Mouse (Mus musculus): Measurements from ENCODE around the gene Camk1g.

The Camk1g gene

GRCm38 (mm10) chr1:193370096-193370495, at the start of gene Camk1g:
TSS of gene Camk1g (minus strand) at chr1:193370298.
- DNase-seq (ENCODE audit: extremely low spot score), result peak; percentile 77

DNA sequence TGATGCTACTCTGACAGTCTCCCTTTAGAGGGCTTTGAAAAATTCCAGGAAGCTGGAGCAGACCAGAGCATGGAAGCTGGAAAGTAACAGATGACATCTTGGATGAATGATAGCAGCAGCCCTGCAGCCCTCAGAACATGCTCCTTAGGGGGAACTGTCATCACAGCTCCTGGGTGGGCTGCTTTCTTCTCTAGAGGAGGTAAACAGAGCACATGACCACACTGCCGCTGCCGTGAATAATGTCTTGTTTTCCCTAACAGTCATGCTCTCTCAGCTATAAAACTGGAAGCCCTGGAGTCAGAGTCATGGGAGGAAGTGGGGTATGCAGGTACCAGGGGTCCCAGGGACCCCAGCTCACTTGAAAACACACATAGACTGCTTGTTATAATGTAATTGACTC, 49.1 kb upstream of the Camk1g start:
- DNase-seq (ENCODE audit: extremely low spot score), result peak; percentile 26

- DNase-seq (ENCODE audit: extremely low spot score), result no peak
Observed at GRCm38 (mm10) chr1:193418656-193419055, 48.6 kb upstream of the Camk1g start.

DNA sequence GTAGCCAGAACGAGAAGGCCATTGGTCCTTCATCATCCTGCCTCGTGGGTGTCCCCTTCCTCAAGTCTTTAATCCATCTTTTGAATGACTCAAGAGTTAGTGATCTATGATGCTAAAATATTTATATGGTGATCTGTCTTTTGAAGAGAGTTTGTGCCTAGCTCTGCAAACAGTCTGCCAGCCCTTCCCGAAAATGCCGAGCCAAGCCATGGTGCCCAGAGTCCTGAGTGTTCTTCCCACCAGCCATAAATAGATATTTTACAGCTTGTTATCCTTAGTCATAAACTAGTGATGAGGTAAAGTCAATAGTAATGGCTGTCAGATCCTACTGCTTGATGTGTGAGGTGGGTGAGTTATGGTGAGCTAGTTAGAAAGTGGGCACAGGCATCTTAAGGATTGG, 44.0 kb upstream of the Camk1g start:
- DNase-seq (ENCODE audit: extremely low spot score), result no peak

- no peak for DNase-seq (ENCODE audit: extremely low spot score)
Observed at GRCm38 (mm10) chr1:193413368-193414000, 43.4 kb upstream of the Camk1g start.

GRCm38 (mm10) chr1:193407487-193407886, 37.4 kb upstream of the Camk1g start:
- no peak for DNase-seq (ENCODE audit: extremely low spot score)

GRCm38 (mm10) chr1:193406059-193406642, 36.1 kb upstream of the Camk1g start:
- no peak for DNase-seq (ENCODE audit: extremely low spot score)

DNA sequence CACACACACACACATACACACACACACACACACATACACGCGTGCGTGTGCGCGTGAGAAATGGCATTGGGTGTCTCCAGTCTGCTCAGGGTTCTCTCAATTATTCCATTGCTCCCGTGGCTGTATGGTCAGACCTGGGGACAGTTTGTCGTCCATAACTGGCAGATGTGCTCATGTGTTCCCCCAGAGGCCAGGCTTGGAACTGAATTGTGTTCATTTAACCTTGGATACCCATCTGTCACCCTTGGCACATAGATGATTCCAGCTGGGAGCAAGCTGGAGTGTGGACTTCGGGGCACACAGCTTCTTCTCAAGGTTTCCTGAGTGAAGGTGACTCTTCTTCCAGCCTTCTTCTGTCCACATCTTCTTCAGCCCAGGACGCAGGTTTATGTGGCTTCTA, 31.6 kb upstream of the Camk1g start:
- no peak for DNase-seq (ENCODE audit: extremely low spot score)

DNA sequence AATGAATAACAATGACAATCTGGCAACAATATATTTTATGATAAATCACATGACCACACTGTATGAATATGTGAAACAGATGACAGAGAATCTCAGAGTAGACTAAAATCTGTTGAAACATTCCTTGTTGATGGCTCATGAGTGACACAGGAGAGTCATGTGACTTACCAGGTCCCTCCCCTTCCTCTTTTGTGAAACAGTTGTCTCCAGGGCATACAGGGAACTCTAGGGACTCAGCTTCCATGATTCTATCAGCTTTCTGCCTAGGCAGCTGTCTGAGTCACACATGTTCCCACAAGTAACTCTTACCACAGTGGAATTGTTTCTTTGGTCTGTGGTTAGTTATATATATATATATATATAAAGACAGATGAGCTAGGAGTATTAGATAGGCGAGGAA, 30.2 kb upstream of the Camk1g start:
- DNase-seq (ENCODE audit: extremely low spot score), result no peak

GRCm38 (mm10) chr1:193398728-193399437, 28.8 kb upstream of the Camk1g start:
- DNase-seq (ENCODE audit: extremely low spot score), result no peak

DNA sequence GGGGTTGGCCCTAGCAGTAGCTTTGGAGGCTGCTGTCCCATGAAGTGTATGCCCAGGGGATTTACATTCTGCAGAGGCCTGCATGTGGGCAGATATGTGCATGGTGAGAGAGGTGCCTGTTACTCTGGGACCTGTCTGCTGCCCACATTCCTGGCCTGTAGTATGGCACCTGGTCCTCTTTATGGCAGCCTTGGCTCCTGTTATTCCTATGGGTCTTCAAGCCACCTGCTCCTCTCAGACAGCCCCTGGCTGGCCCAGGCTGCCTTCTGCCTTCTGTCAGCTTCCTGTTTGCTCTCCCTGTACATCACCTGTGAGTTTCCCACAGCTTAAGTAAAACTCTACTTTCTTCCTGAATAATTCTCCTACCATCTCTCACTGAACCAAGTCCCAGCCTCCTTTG, 27.0 kb upstream of the Camk1g start:
- no peak for DNase-seq (ENCODE audit: extremely low spot score)

DNA sequence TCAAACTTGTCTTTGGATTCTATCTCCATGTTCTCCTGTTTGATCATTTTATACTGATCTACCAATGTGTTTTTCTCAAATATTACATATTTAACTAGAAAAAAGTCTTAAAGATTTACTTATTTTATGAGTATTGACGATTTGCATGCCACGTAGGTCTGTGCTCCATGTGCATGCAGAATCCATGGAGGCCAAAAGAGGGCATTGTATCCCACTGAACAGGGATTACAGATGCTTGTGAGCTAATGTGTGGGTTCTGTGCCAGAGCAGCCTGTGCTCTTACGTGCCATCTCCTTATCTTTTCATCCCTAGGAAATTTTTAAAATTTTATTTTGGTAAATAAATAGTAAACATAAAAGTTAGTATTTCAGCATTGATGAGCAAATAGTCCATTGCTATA, 22.2 kb upstream of the Camk1g start:
- no peak for DNase-seq (ENCODE audit: extremely low spot score)

DNA sequence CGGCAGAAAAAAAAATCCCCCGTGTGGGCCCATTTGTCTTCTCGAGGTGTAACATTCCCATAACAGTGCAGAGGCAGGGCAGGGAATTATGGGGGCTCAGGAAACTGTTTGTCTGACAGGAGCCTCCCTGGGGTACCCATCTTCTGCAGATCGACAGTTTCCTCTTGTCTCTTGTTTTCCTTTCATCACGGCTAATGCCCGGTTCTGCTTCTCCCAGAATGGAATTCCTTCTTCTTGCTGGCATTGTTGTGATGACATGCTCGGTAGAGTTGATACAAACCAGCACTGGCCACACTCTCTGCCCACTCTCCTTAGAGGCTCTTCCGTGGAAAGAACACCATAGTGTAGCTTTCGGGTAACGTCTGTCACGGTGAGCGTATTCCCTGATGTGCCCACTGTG, 19.9 kb upstream of the Camk1g start:
- no peak for DNase-seq (ENCODE audit: extremely low spot score)

GRCm38 (mm10) chr1:193389505-193389904, 19.4 kb upstream of the Camk1g start:
- no peak for DNase-seq (ENCODE audit: extremely low spot score)

- no peak for DNase-seq (ENCODE audit: extremely low spot score)
Observed at GRCm38 (mm10) chr1:193387241-193387640, 17.1 kb upstream of the Camk1g start.

DNA sequence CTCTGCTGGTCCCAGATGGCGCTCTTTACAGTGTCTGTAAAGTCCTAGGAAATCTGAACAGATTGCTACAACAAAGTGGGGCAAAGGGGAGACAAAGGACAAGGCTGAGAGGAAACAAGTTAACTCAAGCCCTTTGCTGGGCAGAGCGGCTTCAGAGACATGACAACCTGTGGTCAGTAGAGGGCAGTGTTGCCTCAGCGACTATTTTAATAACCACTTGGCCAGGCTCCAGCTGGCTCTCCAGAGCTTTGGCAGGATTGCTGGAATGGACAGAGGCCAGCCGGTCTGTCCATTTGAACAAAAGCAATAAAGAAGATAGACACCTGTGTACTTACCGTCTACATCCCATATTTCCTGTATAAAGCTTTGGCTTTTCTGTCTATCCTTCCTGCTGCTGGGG, 16.0 kb upstream of the Camk1g start:
- peak; percentile 77 for DNase-seq (ENCODE audit: extremely low spot score)

DNA sequence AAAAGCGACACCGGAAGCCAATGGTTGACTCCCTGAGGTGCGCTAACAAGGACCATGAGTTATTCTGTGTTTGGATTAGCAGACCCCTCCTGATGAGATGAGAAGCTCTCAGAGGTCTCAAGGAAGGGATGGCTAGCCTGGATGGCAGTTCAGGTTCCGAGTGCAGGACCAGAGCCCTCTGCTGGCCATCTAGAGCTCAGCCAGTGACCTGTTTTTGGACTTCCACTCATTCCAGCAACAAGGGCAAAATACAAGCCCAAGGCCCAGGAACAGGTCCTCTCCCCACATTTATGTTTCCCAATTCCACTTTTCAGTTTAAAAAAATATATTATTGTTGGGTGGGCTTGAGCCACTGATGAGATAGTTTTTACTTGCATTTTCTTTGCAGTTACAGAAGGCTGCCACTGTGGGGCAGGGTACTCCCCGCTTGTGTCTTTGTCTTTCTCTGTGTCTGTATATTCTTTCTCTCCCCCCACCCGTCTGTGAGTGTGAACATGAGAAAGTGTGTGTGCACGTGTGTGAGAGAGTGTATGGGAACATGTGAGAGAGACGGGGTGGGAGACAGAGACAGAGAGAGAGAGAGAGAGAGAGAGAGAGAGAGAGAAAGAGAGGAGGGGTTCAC, 12.9 kb upstream of the Camk1g start:
- peak; percentile 81 for DNase-seq (ENCODE audit: extremely low spot score)

GRCm38 (mm10) chr1:193382435-193382834, 12.3 kb upstream of the Camk1g start:
- peak; percentile 84 for DNase-seq (ENCODE audit: extremely low spot score)

DNA sequence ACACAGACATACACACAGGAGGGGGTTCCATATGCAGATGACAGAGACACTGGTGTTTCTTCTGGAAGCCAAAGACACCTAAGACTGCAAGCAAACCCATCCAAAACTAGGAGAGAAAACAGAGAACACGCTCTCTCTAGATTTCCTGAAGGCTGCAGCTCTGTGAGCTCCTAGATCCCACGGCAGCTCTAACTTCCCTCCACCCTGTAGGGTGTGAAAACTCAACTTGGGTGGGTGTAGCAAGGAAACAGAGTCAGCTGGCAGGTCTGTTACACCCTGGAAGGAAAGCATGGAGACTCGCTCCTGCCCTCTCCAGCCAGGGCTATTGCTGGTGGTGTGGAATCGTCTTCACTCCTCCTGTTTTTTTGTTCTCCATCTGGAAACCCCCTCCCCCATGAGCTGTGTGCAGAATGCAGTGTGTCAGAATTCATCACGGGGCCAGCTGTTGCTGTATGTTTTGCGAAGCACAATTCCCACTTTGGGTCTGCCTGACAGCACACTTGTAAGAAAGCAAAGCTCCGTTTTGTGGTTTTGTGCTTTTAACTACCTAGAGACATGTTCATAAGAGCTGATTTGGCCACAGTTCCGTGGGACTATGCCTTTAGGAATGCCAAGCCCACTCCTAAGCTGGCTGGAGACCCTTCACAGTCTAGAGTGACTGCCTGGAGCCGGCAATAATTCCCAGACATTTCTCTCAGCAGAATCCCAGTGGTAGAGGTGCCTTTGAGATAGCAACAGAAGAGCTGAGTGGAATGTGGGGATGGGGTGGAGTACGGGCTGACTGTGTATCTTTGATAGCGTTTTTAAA, 11.7 kb upstream of the Camk1g start:
- DNase-seq (ENCODE audit: extremely low spot score), result no peak

GRCm38 (mm10) chr1:193380877-193381276, 10.8 kb upstream of the Camk1g start:
- no peak for DNase-seq (ENCODE audit: extremely low spot score)

GRCm38 (mm10) chr1:193379634-193380033, 9.5 kb upstream of the Camk1g start:
- no peak for DNase-seq (ENCODE audit: extremely low spot score)

Data from embryo, embryonic 9.5 days (tissue).